26 mouse cellular contexts compared by ENCODE assay signal in the genomic region with DNA sequence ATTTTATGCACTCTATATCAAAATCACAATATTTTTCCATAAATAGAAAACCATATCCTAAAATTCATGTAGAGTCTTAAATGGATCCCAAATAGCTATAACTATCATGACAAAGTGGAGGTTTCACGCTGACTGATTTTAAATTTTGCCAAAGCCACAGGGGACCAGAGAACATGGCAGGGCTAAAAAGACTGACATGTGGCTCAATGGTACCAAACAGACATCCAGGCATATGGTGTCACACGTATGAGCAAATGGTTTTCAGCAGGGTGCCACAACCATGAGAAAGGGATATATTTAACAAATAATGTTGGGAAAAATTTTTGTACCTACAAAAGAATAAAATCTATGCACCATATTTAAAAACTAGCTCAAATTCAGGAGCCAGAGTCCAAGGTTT.
DNase-seq lines count a peak whose midpoint lies in the region; ATAC-seq and TF ChIP-seq lines count a peak whose summit lies in the region.
"Had no signal": no experiment of that assay in that cellular context is flagged by ENCODE, and none has a peak within 500 bp of the region (broad histone marks: within the 10 kb centered on the region; RNA-seq: fewer than 3 reads in every experiment).

No protein-coding gene starts in this region.

- H3K4me2 ChIP-seq in hindbrain, postnatal 0 days (ENCODE audit: low read depth, low read length) = no peak overlapping the region
- no peak overlapping the region for H3K4me2 ChIP-seq in hindbrain, embryonic 12.5 days (replicated peaks)
- H3K4me2 ChIP-seq: embryonic facial prominence, embryonic 15.5 days; forebrain, embryonic 13.5 days; heart, embryonic 15.5 days; hindbrain, embryonic 13.5 days; midbrain, embryonic 15.5 days had no signal

- no peak overlapping the region for H3K4me3 ChIP-seq in hindbrain, postnatal 0 days (ENCODE audit: low read length)
- no peak overlapping the region for H3K4me3 ChIP-seq in hindbrain, embryonic 12.5 days
- H3K4me3 ChIP-seq in layer of hippocampus, adult 2 months = no peak overlapping the region
- H3K4me3 ChIP-seq: embryonic facial prominence, embryonic 10.5 days; embryonic facial prominence, embryonic 15.5 days; forebrain, embryonic 13.5 days; heart, embryonic 15.5 days; hindbrain, embryonic 13.5 days; midbrain, embryonic 15.5 days had no signal

- H3K27me3 ChIP-seq in hindbrain, postnatal 0 days (ENCODE audit: insufficient read depth, low read length) = no peaks in the 10 kb centered on the region
- no peaks in the 10 kb centered on the region for H3K27me3 ChIP-seq in hindbrain, embryonic 12.5 days
- H3K27me3 ChIP-seq: embryonic facial prominence, embryonic 15.5 days; forebrain, embryonic 13.5 days; heart, embryonic 15.5 days; hindbrain, embryonic 13.5 days; midbrain, embryonic 15.5 days; Patski had no signal

- DNase-seq in hindbrain, postnatal 0 days (ENCODE audit: low spot score) = peak; percentile 20
- peak; percentile 72 for DNase-seq in cerebellum, adult 11-12 months
- peak; percentile 74 for DNase-seq in cerebellum, adult 9-11 months
- DNase-seq in layer of hippocampus, adult 2 months (ENCODE audit: low spot score in 2 of 2) = no peak
- no peak for DNase-seq in lung, postnatal 14 days
- DNase-seq in kidney, postnatal 4 days = no peak
- DNase-seq: adrenal gland, postnatal 10 days; gastrocnemius, postnatal 14 days; heart, postnatal 36 days; kidney, adult 9 months; kidney, postnatal 10 days; liver; lung, adult 2 months; lung, postnatal 10 days; spleen, adult 18-20 months; thymus, postnatal 14 days had no signal

- H3K9me3 ChIP-seq in hindbrain, postnatal 0 days (ENCODE audit: low read length) = no peaks in the 10 kb centered on the region
- H3K9me3 ChIP-seq in hindbrain, embryonic 12.5 days (replicated peaks) = no peaks in the 10 kb centered on the region
- H3K9me3 ChIP-seq: embryonic facial prominence, embryonic 10.5 days; embryonic facial prominence, embryonic 15.5 days; forebrain, embryonic 13.5 days; heart, embryonic 15.5 days; hindbrain, embryonic 13.5 days; midbrain, embryonic 15.5 days had no signal

- H3K27ac ChIP-seq in hindbrain, postnatal 0 days = no peak overlapping the region
- no peak overlapping the region for H3K27ac ChIP-seq in hindbrain, embryonic 12.5 days
- no peak overlapping the region for H3K27ac ChIP-seq in layer of hippocampus, adult 2 months
- H3K27ac ChIP-seq: embryonic facial prominence, embryonic 10.5 days; embryonic facial prominence, embryonic 15.5 days; forebrain, embryonic 13.5 days; heart, embryonic 15.5 days; hindbrain, embryonic 13.5 days; liver, embryonic 14.5 days; midbrain, embryonic 15.5 days had no signal

- no peaks in the 10 kb centered on the region for H3K36me3 ChIP-seq in hindbrain, postnatal 0 days (ENCODE audit: insufficient read depth, low read length)
- H3K36me3 ChIP-seq in hindbrain, embryonic 12.5 days = no peaks in the 10 kb centered on the region
- H3K36me3 ChIP-seq: embryonic facial prominence, embryonic 10.5 days; embryonic facial prominence, embryonic 15.5 days; heart, embryonic 15.5 days; hindbrain, embryonic 13.5 days; midbrain, embryonic 15.5 days had no signal

- no peaks in the 10 kb centered on the region for H3K4me1 ChIP-seq in hindbrain, postnatal 0 days (ENCODE audit: insufficient read depth, low read length)
- no peaks in the 10 kb centered on the region for H3K4me1 ChIP-seq in hindbrain, embryonic 12.5 days
- H3K4me1 ChIP-seq: embryonic facial prominence, embryonic 10.5 days; embryonic facial prominence, embryonic 15.5 days; forebrain, embryonic 13.5 days; heart, embryonic 15.5 days; hindbrain, embryonic 13.5 days; midbrain, embryonic 15.5 days had no signal

- 47% methylated on average over 2 of the region's 2 CpGs for WGBS in hindbrain, postnatal 0 days
- WGBS in hindbrain, embryonic 12.5 days = 68% methylated on average over 2 of the region's 2 CpGs

- H3K9ac ChIP-seq in hindbrain, postnatal 0 days (replicated peaks; ENCODE audit: low read length) = no peak overlapping the region
- H3K9ac ChIP-seq in hindbrain, embryonic 12.5 days = no peak overlapping the region
- H3K9ac ChIP-seq: embryonic facial prominence, embryonic 15.5 days; forebrain, embryonic 13.5 days; heart, embryonic 15.5 days; hindbrain, embryonic 13.5 days; liver, embryonic 14.5 days; midbrain, embryonic 15.5 days had no signal

- no peak for ATAC-seq in hindbrain, postnatal 0 days
- ATAC-seq in hindbrain, embryonic 12.5 days (ENCODE audit: low FRiP score) = no peak
- ATAC-seq: forebrain, embryonic 13.5 days; intestine, postnatal 0 days; midbrain, embryonic 15.5 days; Patski had no signal

- TF ChIP-seq CTCF in hindbrain, postnatal 0 days (IDR thresholded peaks at IDR 0.05; ENCODE audit: low read depth) = no peak
- TF ChIP-seq CTCF in layer of hippocampus, adult 2 months (conservative IDR thresholded peaks at IDR 0.05) = no peak

Comparison
In these comparisons a context has a peak if more than half of its experiments do, and no peak if none do; other contexts are left out.
1. DNase-seq: peak in hindbrain, postnatal 0 days (single experiment), cerebellum, adult 11-12 months (single experiment) and cerebellum, adult 9-11 months (single experiment); none in layer of hippocampus, adult 2 months (0 of 2), lung, postnatal 14 days (single experiment) and kidney, postnatal 4 days (0 of 2).